Mouse (Mus musculus) spleen, adult 12 weeks (tissue): ENCODE results near the gene AI467606.

Source experiments
- DNase-seq: peaks from one replicate; pipeline ENCODE4 v3.0.0; 2022; ENCODE audit warnings: low spot score

The AI467606 gene

DNA sequence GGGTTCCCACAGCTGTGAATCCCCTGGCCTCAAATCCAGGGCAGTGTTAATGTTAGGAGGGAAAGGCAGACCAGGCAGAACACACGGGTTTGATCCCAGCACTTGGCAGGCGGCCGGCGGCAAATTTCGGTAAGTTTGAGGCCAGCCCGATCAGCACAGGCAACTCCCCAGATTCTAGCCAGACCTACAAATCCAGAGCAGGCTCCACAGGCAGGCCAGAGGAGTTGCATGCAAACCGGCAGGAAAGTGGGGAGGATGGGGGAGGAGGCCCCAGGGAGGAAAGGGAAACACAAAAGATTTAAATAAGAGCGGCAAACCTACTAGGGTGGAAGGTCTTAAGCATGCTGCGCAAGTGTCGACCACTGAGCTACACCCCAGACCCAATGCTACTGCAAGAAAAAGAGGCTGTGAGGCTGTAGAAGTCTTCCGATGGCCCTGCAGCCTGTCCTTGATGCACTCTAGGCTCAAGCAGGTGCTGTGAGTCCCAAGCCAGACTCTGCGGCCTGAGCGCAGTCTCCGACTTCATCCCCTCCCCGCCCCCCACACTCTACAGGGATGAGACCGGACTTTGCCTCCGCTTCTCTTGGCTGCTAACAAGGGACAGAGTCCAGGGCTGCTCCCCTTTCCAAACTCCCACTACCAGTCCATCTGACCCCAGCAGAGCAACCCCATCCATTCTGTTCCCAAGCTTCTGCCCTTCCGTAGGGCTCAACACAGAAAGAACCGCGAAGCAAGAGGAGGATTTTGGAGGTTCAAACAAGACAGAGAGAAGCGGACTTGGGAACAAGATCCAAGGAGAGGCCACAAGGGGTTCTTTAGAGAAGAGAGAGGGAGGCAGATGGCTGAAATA, 30.1 kb downstream of the AI467606 start:
- no peak for DNase-seq

DNA sequence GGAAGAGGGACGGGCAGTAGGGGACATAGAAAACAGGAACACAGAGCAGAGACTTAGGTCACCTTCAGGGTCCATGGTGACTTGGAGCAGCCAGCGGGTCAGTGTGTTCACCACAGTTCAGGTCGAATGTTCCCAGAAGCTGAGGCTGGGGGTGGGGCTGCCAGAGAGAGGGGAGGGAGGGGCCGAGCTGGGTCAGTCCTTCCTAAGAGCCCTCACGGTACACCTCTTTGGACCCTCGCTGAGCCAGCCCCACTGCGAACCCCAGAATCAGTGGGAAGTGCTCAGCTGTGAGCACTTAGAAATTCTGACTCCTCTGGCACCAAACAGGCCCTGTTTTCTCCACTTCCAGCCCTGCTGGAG, 30.7 kb downstream of the AI467606 start, which contains the start of gene Qprt:
TSS of gene Qprt (minus strand) at position 316 of the 360 bp plus-strand sequence.
- no peak for DNase-seq

DNA sequence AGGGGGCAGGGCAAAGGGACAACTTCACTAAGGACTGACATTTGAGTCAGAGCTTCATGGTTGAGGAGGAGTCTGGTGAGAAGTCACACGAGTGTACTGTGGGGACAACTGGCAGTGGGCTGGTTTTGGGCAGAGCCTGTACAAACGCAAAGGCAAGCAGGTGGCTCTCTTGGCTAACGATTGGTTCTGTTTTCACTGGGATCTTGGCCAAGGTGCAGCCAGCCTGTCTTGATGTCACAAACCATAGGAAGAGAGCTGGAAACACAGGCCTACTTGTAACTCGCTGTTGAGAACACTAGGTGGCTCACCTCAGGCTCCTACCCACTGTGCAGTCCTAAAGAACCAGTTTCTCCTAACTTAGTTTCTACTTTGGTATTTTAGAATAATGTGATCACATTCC, 38.5 kb downstream of the AI467606 start:
- no peak for DNase-seq

DNA sequence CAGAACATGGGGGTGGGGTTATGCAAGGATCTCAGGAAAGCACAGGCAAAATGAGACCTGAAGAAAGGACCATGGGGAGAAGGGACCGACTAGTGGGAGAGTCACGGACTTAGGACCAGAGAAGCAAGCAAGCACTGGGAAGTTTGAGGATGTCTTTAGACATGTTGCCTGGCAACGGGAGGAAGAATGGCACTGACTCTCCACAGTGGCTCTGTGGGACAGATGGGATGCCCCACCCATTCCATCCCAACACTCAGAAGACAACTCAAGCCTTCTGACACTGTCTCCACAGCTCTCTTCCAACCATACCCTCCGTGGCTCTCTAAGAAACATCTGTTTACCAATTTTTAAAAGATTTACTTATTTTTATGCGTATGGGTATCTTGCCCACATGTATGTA, 42.0 kb downstream of the AI467606 start:
- no peak for DNase-seq

DNA sequence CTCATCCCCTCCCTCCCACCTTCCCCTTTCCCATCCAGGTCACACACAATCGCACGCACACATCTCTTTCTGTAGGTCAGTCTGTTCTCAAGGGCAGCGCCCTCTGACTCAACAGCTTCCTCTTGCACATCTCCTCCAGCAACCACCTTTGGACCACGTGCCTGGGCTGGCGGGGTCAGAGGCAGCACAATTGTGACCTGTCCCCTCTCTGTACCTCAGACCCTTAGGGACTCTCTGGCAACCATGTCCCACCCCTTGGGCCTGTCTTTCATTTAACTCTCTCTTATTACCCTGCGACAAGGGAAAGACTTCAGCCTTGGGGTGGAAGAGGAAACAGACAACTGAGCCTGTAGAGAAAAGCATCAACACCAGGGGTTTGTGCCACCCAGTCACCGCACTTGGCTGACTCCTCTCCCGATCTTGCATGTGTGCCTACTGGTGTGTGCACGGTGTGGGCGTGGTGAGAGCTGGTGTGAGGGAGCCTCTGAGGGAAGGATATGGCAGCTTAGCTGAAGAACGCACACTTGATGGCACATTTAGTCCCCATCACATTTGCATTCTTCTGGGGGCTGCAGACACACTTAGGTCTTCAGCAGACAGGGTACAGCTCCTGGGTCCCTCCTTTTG, 43.8 kb downstream of the AI467606 start:
- peak; percentile 35 for DNase-seq

DNA sequence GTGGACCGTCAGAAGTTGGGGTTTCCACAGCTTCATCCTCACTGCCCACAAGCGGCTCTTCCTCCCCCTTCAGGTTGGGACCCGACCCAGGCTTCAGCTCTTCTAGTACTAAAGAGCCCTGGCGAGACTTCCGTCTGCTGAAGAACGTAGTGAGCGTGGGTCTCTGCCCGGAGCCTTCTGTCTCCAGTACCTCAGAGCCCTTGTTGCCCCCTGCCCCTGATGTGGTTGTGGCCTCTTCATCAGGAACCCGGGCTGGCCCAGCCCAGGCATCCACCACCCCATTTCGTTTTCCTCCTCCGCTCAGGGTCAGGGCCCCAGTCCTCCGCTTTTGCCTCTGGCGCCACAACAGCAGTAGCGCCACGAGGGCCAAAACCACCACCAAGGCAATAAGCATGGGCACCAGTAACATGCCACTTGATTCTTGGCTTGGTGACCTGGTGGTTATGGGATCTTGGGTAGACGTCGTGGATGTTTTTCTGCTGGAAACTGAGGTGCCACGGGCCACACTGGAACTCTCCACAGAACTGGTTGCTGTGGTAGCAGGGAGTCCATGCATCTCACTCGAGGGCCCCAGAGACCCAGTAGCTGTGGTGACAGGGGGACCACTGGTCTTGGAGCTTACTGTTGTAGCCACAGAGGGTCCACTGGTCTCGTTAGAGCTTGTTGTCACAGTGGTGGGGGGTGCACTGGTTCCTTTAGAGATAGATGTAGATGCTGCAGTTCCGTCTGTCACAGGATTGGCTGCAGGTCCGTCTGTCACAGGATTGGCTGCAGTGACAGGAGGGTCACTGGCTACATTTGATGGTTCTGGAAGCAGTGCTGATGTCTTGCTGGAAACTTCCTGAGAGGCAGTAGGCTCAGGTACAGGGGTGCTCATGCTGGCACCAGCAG, 45.3 kb downstream of the AI467606 start:
- no peak for DNase-seq

DNA sequence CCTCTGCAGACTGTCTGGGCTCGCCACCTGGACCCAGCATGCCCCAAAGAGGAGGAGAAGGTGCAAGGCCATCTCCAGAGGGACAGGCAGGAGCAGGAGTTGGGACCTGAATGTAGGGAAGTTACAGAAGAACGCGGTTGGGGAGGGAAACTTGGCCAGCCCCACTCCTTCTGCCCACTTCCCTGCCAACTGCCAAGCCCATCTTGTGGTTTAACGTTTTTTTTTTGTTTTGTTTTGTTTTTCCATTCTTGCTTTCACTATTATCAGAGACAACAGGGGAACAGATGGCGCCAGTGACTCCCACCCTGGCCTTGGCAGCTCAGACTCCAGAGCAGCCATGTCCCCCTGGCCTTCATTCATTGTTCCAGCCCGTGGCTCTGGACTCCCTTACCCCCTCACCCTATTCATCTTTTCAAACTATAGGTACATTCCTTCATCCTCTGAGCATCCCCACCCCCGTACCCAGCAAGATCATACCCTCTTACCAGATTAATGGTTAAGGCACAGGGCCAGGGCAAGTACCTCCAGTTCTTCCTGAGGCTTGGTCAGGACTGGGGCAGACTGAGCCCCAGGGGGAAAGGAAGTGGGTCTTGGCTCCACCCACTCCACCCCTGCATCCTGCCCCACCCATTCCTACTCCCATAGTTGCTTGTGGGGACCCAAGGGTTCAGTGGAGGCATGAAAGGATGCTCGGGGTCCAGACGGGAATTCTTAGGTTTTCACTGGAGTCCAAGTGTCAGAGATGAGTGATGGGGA, 46.3 kb downstream of the AI467606 start, which contains the start of gene Spn:
TSS of gene Spn (minus strand) at position 562 of the 756 bp plus-strand sequence.
- peak; percentile 31 for DNase-seq

DNA sequence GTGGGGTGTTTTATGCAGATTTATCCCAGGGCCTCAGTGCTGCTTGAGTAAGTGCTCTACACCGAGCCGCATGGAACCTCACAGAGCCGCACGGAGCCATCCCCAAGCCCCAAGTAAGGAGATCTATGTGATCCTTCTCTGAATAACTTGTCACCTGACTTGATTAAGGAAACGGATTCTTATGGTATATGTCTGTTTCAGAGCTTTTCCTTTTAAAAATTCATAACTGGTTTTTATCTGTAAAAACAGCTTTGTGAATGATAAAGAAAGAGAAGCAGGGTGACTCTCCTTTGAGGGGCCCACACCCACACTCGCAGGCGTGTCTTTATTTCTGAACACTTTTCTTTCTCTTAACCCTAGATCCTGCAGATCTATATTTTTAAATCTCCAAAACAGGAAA, 47.9 kb downstream of the AI467606 start:
- no peak for DNase-seq

DNA sequence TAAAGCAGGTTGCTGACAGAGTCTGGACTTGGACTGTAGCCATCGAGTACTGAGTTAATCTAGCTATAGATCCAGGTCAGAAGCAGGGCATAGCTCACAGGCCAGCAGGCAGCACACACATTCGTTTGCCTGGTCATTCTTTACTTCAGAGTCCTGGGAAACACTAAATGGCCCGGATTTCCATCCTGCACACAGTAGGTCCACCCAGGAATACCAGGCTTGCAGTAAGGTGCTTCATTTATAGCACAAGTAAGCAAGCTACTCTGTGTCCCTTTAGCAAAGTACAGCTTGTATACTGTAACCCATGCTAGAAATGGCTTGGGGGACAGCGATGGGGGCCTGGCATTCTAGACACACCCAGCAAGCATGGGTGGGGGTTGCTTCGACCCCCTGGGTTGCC, 48.4 kb downstream of the AI467606 start:
- no peak for DNase-seq

DNA sequence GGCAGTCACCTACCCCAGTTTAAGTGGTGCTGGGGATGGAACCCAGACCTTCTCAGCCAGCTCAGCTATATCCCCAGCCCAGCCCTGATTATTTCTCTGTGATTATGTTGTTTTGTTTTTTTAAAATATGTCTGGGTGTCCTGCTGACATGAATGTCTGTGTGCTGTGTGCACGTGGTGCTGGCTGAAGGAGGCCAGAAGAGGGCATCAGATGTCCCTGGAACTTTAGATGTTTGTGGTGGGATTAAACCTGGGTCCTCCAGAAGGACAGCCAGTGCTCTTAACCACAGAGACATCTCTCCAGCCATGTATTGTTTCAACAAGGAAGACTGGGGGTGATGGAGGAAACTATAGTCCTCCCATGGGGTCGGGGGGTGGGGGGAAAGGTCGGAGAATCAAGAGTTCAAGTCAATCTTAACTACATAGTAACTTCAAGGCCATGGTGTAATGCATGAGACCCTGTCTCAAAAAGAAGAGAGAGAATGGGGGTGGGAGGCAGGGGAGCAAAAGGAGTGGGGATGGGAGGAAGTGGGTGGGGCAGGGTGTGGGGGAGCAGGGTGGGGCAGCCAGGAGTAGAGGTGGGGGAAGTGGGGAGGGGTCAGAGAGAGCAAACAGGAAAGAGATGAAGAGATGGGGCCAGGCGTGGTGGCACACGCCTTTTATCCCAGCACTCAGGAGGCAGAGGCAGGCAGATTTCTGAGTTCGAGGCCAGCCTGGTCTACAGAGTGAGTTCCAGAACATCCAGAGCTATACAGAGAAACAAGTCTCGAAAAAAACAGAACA, 49.7 kb downstream of the AI467606 start:
- no peak for DNase-seq

DNA sequence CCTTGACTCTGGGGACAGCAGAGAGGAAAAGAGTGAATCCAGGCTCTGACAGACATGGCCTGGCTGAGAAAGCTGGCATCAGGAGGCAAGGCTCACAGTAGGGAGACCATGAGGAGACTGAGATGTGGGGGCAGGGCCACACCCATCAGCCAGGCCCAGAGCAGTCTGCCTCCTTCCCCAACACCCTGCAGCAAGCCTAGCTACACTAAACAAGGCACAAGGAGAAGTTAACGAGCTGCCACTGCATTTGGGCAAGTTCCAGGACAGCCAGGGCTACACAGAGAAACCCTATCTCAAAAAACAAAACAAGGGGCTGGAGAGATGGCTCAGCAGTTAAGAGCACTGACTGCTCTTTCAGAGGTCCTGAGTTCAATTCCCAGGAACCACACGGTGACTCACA, 51.1 kb downstream of the AI467606 start:
- DNase-seq: no peak

DNA sequence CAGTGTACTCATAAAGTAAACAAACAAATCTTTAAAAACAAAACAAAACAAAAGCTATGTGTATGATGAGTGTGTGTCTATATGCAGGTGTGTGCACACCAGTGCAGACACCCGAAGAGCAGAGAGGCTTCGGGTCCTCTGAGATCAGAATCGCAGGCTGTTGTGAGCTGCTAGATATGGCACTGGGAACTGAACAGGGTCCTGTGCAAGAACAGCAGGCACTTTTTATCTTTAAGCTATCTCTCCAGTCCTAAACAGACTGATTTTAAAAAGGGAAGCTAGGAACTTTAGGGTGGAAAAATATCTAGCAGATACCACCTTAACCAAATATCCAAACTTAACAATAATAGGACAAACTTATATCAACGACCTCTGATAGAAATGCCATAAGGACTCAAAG, 51.5 kb downstream of the AI467606 start:
- no peak for DNase-seq
